In genomic region chr7:29178106-29178505, GRCm38 (mm10) we compare ENCODE assay signal across 11 mouse cellular contexts. TPM values are rescaled to one million over a fixed set of nuclear protein-coding genes. Genes with fewer than 3 reads are reported as not detected.
DNase-seq lines count a peak whose midpoint lies in the region; ATAC-seq and TF ChIP-seq lines count a peak whose summit lies in the region.
"Had no signal": no experiment of that assay in that cellular context is flagged by ENCODE, and none has a peak within 500 bp of the region (broad histone marks: within the 10 kb centered on the region; RNA-seq: fewer than 3 reads in every experiment).

No protein-coding gene starts in this region.

- 88% methylated on average over 4 of the region's 4 CpGs for WGBS in heart, adult 2 months
- 94% methylated on average over 4 of the region's 4 CpGs for WGBS in neural tube, embryonic 14.5 days
- 93% methylated on average over 4 of the region's 4 CpGs for WGBS in limb, embryonic 10.5 days
- WGBS in stomach, postnatal 0 days, result 91% methylated on average over 4 of the region's 4 CpGs
- 94% methylated on average over 4 of the region's 4 CpGs for WGBS in forebrain, embryonic 10.5 days

- H3K4me2 ChIP-seq in neural tube, embryonic 14.5 days (ENCODE audit: low read depth, low read length), result 0 out of 2 replicates have a peak overlapping the region, but pooled peaks have one; percentile 4
- H3K4me2 ChIP-seq in stomach, postnatal 0 days (replicated peaks; ENCODE audit: low read depth), result no peak overlapping the region

- no peak for DNase-seq in heart, adult 2 months
- DNase-seq in heart, postnatal 36 days, result no peak
- DNase-seq in neural tube, embryonic 10.5 days (ENCODE audit: extremely low spot score, low spot score), result no peak
- DNase-seq in limb, embryonic 10.5 days (ENCODE audit: low spot score), result no peak
- no peak for DNase-seq in stomach, postnatal 0 days (ENCODE audit: low spot score)
- no peak for DNase-seq in forebrain, embryonic 10.5 days (ENCODE audit: extremely low spot score, low spot score)
- DNase-seq in left cerebral cortex, postnatal 10 days (ENCODE audit: extremely low spot score in 1 of 2, low spot score in 2 of 2), result no peak
- DNase-seq: heart, adult 18-20 months had no signal

- H3K27ac ChIP-seq in heart, adult 2 months, result no peak overlapping the region
- H3K27ac ChIP-seq in neural tube, embryonic 14.5 days (ENCODE audit: low read depth, low read length), result no peak overlapping the region
- no peak overlapping the region for H3K27ac ChIP-seq in limb, embryonic 10.5 days
- H3K27ac ChIP-seq in stomach, postnatal 0 days (replicated peaks), result no peak overlapping the region
- H3K27ac ChIP-seq in forebrain, embryonic 10.5 days, result no peak overlapping the region
- H3K27ac ChIP-seq: embryonic facial prominence, embryonic 15.5 days; limb, embryonic 15.5 days had no signal

- TF ChIP-seq POLR2A in heart, adult 2 months (IDR thresholded peaks at IDR 0.05; ENCODE audit: insufficient read depth, low read depth, low read length), result no peak

- H3K4me1 ChIP-seq in heart, adult 2 months (ENCODE audit: control insufficient read depth, insufficient read depth, low read length), result peaks cover 2% of the 10 kb centered on the region; the same call in 1 of the 2 replicates
- peaks cover 13% of the 10 kb centered on the region for H3K4me1 ChIP-seq in neural tube, embryonic 14.5 days (ENCODE audit: control insufficient read depth, insufficient read depth, low read length)
- H3K4me1 ChIP-seq in limb, embryonic 10.5 days, result peaks cover 13% of the 10 kb centered on the region
- H3K4me1 ChIP-seq in stomach, postnatal 0 days (replicated peaks; ENCODE audit: control insufficient read depth, insufficient read depth), result peaks cover 4% of the 10 kb centered on the region; the same call in 1 of the 2 replicates
- peaks cover 21% of the 10 kb centered on the region for H3K4me1 ChIP-seq in forebrain, embryonic 10.5 days

- intact Hi-C loops in heart, adult 2 months (cut with DNase I), result loop anchor here (5.0 to 10.0 kb wide), 2 partner anchors 196 to 347 kb away; partner anchors contain the start of genes Eif3k and Map4k1
- intact Hi-C loops in heart, postnatal 36 days (cut with DNase I), result loop anchor here (10.0 kb wide), 2 partner anchors 347 to 413 kb away; partner anchors contain the start of genes Nfkbib and Sirt2
- intact Hi-C loops in left cerebral cortex, postnatal 10 days (cut with DNase I), result no loop called here

- peak; percentile 55 for TF ChIP-seq CTCF in heart, adult 2 months (IDR thresholded peaks at IDR 0.05)
- TF ChIP-seq CTCF in stomach, postnatal 0 days (IDR thresholded peaks at IDR 0.05; ENCODE audit: low read depth), result peak; percentile 45

- H3K9me3 ChIP-seq in neural tube, embryonic 14.5 days (ENCODE audit: control insufficient read depth, low read length), result no peaks in the 10 kb centered on the region
- no peaks in the 10 kb centered on the region for H3K9me3 ChIP-seq in limb, embryonic 10.5 days (replicated peaks)
- H3K9me3 ChIP-seq in stomach, postnatal 0 days (ENCODE audit: control insufficient read depth, low read length), result no peaks in the 10 kb centered on the region
- H3K9me3 ChIP-seq in forebrain, embryonic 10.5 days, result no peaks in the 10 kb centered on the region
- H3K9me3 ChIP-seq: embryonic facial prominence, embryonic 15.5 days; limb, embryonic 15.5 days had no signal

- H3K79me2 ChIP-seq in heart, adult 2 months (replicated peaks; ENCODE audit: control insufficient read depth, insufficient read depth, low read length), result peaks cover 2% of the 10 kb centered on the region; the same call in 1 of the 2 replicates

- no peak overlapping the region for H3K9ac ChIP-seq in heart, adult 2 months (ENCODE audit: low read depth, low read length)
- H3K9ac ChIP-seq in neural tube, embryonic 14.5 days (replicated peaks; ENCODE audit: low read depth, low read length), result no peak overlapping the region
- H3K9ac ChIP-seq in stomach, postnatal 0 days (ENCODE audit: low read length), result no peak overlapping the region
- H3K9ac ChIP-seq: embryonic facial prominence, embryonic 15.5 days; limb, embryonic 15.5 days had no signal

- H3K4me3 ChIP-seq in heart, adult 2 months, result no peak overlapping the region
- no peak overlapping the region for H3K4me3 ChIP-seq in neural tube, embryonic 14.5 days (ENCODE audit: low read depth, low read length)
- 0 out of 2 replicates have a peak overlapping the region, but pooled peaks have one; percentile 9 for H3K4me3 ChIP-seq in limb, embryonic 10.5 days
- no peak overlapping the region for H3K4me3 ChIP-seq in stomach, postnatal 0 days (ENCODE audit: low read depth, low read length)
- no peak overlapping the region; the same call in 1 of the 2 replicates for H3K4me3 ChIP-seq in forebrain, embryonic 10.5 days

- no peak for TF ChIP-seq EP300 in heart, adult 2 months (IDR thresholded peaks at IDR 0.05; ENCODE audit: insufficient read depth, low read depth, low read length)
- TF ChIP-seq EP300 in stomach, postnatal 0 days (optimal IDR thresholded peaks at IDR 0.05), result no peak

- no peaks in the 10 kb centered on the region for H3K36me3 ChIP-seq in heart, adult 2 months (ENCODE audit: control insufficient read depth, insufficient read depth, low read length)
- H3K36me3 ChIP-seq in neural tube, embryonic 14.5 days (ENCODE audit: control insufficient read depth, insufficient read depth, low read length), result peaks cover 25% of the 10 kb centered on the region
- H3K36me3 ChIP-seq in limb, embryonic 10.5 days, result peaks cover 56% of the 10 kb centered on the region
- peaks cover 22% of the 10 kb centered on the region for H3K36me3 ChIP-seq in stomach, postnatal 0 days (ENCODE audit: control insufficient read depth, insufficient read depth, low read length)
- H3K36me3 ChIP-seq in forebrain, embryonic 10.5 days (replicated peaks), result peaks cover 56% of the 10 kb centered on the region

- H3K27me3 ChIP-seq in heart, adult 2 months (ENCODE audit: control insufficient read depth, insufficient read depth, low read length), result no peaks in the 10 kb centered on the region
- H3K27me3 ChIP-seq in neural tube, embryonic 14.5 days (ENCODE audit: control insufficient read depth, insufficient read depth, low read length), result peaks cover 9% of the 10 kb centered on the region
- peaks cover 21% of the 10 kb centered on the region for H3K27me3 ChIP-seq in limb, embryonic 10.5 days (ENCODE audit: low read depth, poor library complexity, severe bottlenecking)
- no peaks in the 10 kb centered on the region for H3K27me3 ChIP-seq in stomach, postnatal 0 days (ENCODE audit: control insufficient read depth, insufficient read depth, low read length)
- peaks cover 21% of the 10 kb centered on the region for H3K27me3 ChIP-seq in forebrain, embryonic 10.5 days (ENCODE audit: poor library complexity, severe bottlenecking)

- ATAC-seq in neural tube, embryonic 14.5 days (ENCODE audit: low read depth), result no peak
- ATAC-seq in stomach, postnatal 0 days (ENCODE audit: low FRiP score, low TSS enrichment), result no peak

RNA-seq across cellular contexts. Expression of gene Psmd8, which starts 2.4 kb away (rescaled TPM):
- total RNA-seq in heart, adult 2 months (2021), result 100 to 1,000 TPM; 103 to 116 TPM
- 120 and 191 TPM in 2 replicates for polyA plus RNA-seq in heart, adult 2 months (2012; rRNA removed)
- 100 to 1,000 TPM; 130 to 132 TPM for total RNA-seq in heart, postnatal 36 days (2021)
- 301 and 308 TPM in 2 replicates for polyA plus RNA-seq in neural tube, embryonic 14.5 days (2014; fragmentation: Nextera tagmentation; extraction: Ambion mirVana)
- polyA plus RNA-seq in limb, embryonic 10.5 days (2016; fragmentation: Nextera tagmentation; extraction: Ambion mirVana), result 321 and 323 TPM in 2 replicates
- 262 and 269 TPM in 2 replicates for polyA plus RNA-seq in stomach, postnatal 0 days (2015; fragmentation: Nextera tagmentation; extraction: Ambion mirVana)
- 290 and 304 TPM in 2 replicates for polyA plus RNA-seq in forebrain, embryonic 10.5 days (2016; fragmentation: Nextera tagmentation; extraction: Ambion mirVana)
- total RNA-seq in left cerebral cortex, postnatal 10 days (2021), result 100 to 1,000 TPM; 167 to 170 TPM

RNA-seq across cellular contexts. Expression of gene Spred3, which starts 7.9 kb away (rescaled TPM):
- total RNA-seq in heart, adult 2 months (2021), result 1 to 10 TPM in 1 of 2 experiments, under 1 TPM in 1; 0.52 to 1.0 TPM
- polyA plus RNA-seq in heart, adult 2 months (2012; rRNA removed), result 1.2 and 1.6 TPM in 2 replicates
- under 1 TPM; 0.44 to 0.89 TPM for total RNA-seq in heart, postnatal 36 days (2021)
- 9.6 and 14.9 TPM in 2 replicates for polyA plus RNA-seq in neural tube, embryonic 14.5 days (2014; fragmentation: Nextera tagmentation; extraction: Ambion mirVana)
- 2.7 and 3.3 TPM in 2 replicates for polyA plus RNA-seq in limb, embryonic 10.5 days (2016; fragmentation: Nextera tagmentation; extraction: Ambion mirVana)
- polyA plus RNA-seq in stomach, postnatal 0 days (2015; fragmentation: Nextera tagmentation; extraction: Ambion mirVana), result 0.95 and 1.0 TPM in 2 replicates
- 4.4 and 5.4 TPM in 2 replicates for polyA plus RNA-seq in forebrain, embryonic 10.5 days (2016; fragmentation: Nextera tagmentation; extraction: Ambion mirVana)
- total RNA-seq in left cerebral cortex, postnatal 10 days (2021), result 10 to 100 TPM; 37.9 TPM

RNA-seq across cellular contexts. Expression of gene Ggn, which starts 8.1 kb away (rescaled TPM):
- under 1 TPM; 0.18 to 0.29 TPM for total RNA-seq in heart, adult 2 months (2021)
- polyA plus RNA-seq in heart, adult 2 months (2012; rRNA removed), result 0.35 and 0.43 TPM in 2 replicates
- under 1 TPM; 0.19 to 0.31 TPM for total RNA-seq in heart, postnatal 36 days (2021)
- 0.23 and 0.33 TPM in 2 replicates for polyA plus RNA-seq in neural tube, embryonic 14.5 days (2014; fragmentation: Nextera tagmentation; extraction: Ambion mirVana)
- 0.29 and 0.38 TPM in 2 replicates for polyA plus RNA-seq in limb, embryonic 10.5 days (2016; fragmentation: Nextera tagmentation; extraction: Ambion mirVana)
- 0.29 and 0.46 TPM in 2 replicates for polyA plus RNA-seq in stomach, postnatal 0 days (2015; fragmentation: Nextera tagmentation; extraction: Ambion mirVana)
- polyA plus RNA-seq in forebrain, embryonic 10.5 days (2016; fragmentation: Nextera tagmentation; extraction: Ambion mirVana), result 0.69 and 1.1 TPM in 2 replicates
- under 1 TPM; 0.58 to 0.65 TPM for total RNA-seq in left cerebral cortex, postnatal 10 days (2021)

RNA-seq across cellular contexts. Expression of gene Fam98c, which starts 22.1 kb away (rescaled TPM):
- 10 to 100 TPM; 10.4 to 12.7 TPM for total RNA-seq in heart, adult 2 months (2021)
- polyA plus RNA-seq in heart, adult 2 months (2012; rRNA removed), result 16.3 and 18.0 TPM in 2 replicates
- total RNA-seq in heart, postnatal 36 days (2021), result 10 to 100 TPM; 10.6 to 12.0 TPM
- polyA plus RNA-seq in neural tube, embryonic 14.5 days (2014; fragmentation: Nextera tagmentation; extraction: Ambion mirVana), result 29.5 and 33.6 TPM in 2 replicates
- polyA plus RNA-seq in limb, embryonic 10.5 days (2016; fragmentation: Nextera tagmentation; extraction: Ambion mirVana), result 10.7 and 11.2 TPM in 2 replicates
- polyA plus RNA-seq in stomach, postnatal 0 days (2015; fragmentation: Nextera tagmentation; extraction: Ambion mirVana), result 32.8 and 38.8 TPM in 2 replicates
- polyA plus RNA-seq in forebrain, embryonic 10.5 days (2016; fragmentation: Nextera tagmentation; extraction: Ambion mirVana), result 11.5 and 11.7 TPM in 2 replicates
- total RNA-seq in left cerebral cortex, postnatal 10 days (2021), result 10 to 100 TPM; 25.1 to 26.0 TPM

RNA-seq across cellular contexts. Expression of gene Catsperg1, which starts 35.7 kb away (rescaled TPM):
- under 1 TPM; 0.30 to 0.34 TPM for total RNA-seq in heart, adult 2 months (2021)
- 1.0 and 2.4 TPM in 2 replicates for polyA plus RNA-seq in heart, adult 2 months (2012; rRNA removed)
- under 1 TPM; 0.31 to 0.51 TPM for total RNA-seq in heart, postnatal 36 days (2021)
- polyA plus RNA-seq in neural tube, embryonic 14.5 days (2014; fragmentation: Nextera tagmentation; extraction: Ambion mirVana), result 2.5 and 3.8 TPM in 2 replicates
- polyA plus RNA-seq in limb, embryonic 10.5 days (2016; fragmentation: Nextera tagmentation; extraction: Ambion mirVana), result 0.06 and 0.45 TPM in 2 replicates
- 0.29 and 0.65 TPM in 2 replicates for polyA plus RNA-seq in stomach, postnatal 0 days (2015; fragmentation: Nextera tagmentation; extraction: Ambion mirVana)
- 0.33 and 0.38 TPM in 2 replicates for polyA plus RNA-seq in forebrain, embryonic 10.5 days (2016; fragmentation: Nextera tagmentation; extraction: Ambion mirVana)
- total RNA-seq in left cerebral cortex, postnatal 10 days (2021), result 1 to 10 TPM; 1.8 TPM
